Mouse (Mus musculus) spleen, adult 10 weeks (tissue): ENCODE measurements around the gene Fbxo22. TPM values are rescaled to one million over a fixed set of nuclear protein-coding genes. Genes with fewer than 3 reads are reported as not detected.

Source experiments
- polyA plus RNA-seq: library from polyadenylated mRNA; stranded (reverse); fragments of 350-450 nt; fragmentation: Illumina TruSeq; extraction: RNeasy Lipid Tissue Mini Kit (QIAGEN cat#74804); gene quantifications from one replicate; pipeline ENCODE4 v1.2.3, GENCODE M21; 2015; ENCODE audit warnings: low replicate concordance; ENCODE audit not compliant: insufficient read depth

Gene Fbxo22
- polyA plus RNA-seq, result 52.7 TPM

DNA sequence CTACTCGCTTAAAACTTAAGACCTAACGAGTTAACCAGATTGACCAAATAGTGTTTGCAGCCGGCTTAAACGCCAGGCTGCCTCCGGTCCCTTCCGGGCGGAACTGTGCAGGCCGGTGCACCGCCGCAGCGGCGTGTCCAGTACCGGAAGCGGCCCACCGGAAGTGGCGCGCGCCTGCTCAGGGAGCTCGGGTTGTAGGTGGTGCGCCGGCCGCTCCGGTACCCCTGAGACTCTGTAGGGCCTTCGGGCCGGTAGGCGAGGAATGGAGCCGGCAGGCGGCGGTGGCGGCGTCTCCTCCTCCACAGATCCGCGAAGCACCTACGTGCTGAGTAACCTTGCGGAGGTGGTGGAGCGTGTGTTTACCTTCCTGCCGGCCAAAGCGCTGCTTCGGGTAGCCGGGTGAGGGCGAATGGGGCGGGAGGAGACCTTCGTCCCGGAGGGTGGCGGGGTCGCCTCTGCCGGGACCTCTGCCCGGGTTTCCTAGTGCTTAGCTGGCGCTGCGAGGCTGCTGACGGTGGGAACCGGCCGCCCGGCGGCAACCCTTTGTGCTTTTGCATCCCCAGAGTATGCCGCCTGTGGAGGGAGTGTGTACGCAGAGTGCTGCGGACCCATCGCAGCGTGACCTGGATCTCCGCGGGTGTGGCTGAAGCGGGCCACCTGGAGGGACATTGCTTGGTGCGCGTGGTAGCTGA lies at the start of gene Fbxo22:
Gene Fbxo22, plus strand, starts transcription at position 136 of the 692 bp plus-strand sequence.

Other genes starting within 250 kb of the Fbxo22 start
- not detected for gene Chrna5, start 228.0 kb upstream of the Fbxo22 start, polyA plus RNA-seq
- gene Chrna3, start 182.4 kb upstream of the Fbxo22 start, polyA plus RNA-seq, result not detected
- 0.52 TPM for gene Chrnb4, start 160.1 kb upstream of the Fbxo22 start, polyA plus RNA-seq
- 50.7 TPM for gene Ube2q2, start 60.1 kb upstream of the Fbxo22 start, polyA plus RNA-seq
- gene Nrg4, start 117.9 kb downstream of the Fbxo22 start, polyA plus RNA-seq, result 0.70 TPM
- not detected for gene Tmem266, start 118.0 kb downstream of the Fbxo22 start, polyA plus RNA-seq